Mouse (Mus musculus) midbrain, postnatal 0 days (tissue): Measurements from ENCODE around the gene Garnl3. TPM values are rescaled to one million over a fixed set of nuclear protein-coding genes. Genes with fewer than 3 reads are reported as not detected.
A peak's percentile ranks its signal among the peaks of the same experiment; 100 is the strongest.

ENCODE experiments used
- ATAC-seq: fragments of 200-750 bp; cut with Nextera tagmentation; 2 replicates; pipeline ENCODE4 v1.8.0; 2017; ENCODE audit warnings: moderate number of reproducible peaks, mild to moderate bottlenecking, moderate TSS enrichment, moderate library complexity; ENCODE audit not compliant: low FRiP score
- DNase-seq: peaks from one replicate; pipeline ENCODE4 v3.0.0-alpha.2; 2015; ENCODE audit warnings: low spot score
- H3K27ac ChIP-seq: fragments of 300-500 bp; sonication (generic); 2 replicates; pipeline ENCODE4 v1.5.1; 2014; ENCODE audit warnings: low read depth, mild to moderate bottlenecking, low read length, mixed read lengths
- H3K27me3 ChIP-seq: fragments of 300-500 bp; sonication (generic); 2 replicates; pipeline ENCODE4 v1.6.1; 2014; ENCODE audit warnings: low read length, control low read depth, mixed read lengths; ENCODE audit not compliant: insufficient read depth
- H3K36me3 ChIP-seq: fragments of 300-500 bp; sonication (generic); 2 replicates; pipeline ENCODE4 v1.6.1; 2014; ENCODE audit warnings: low read length, control low read depth, mixed read lengths; ENCODE audit not compliant: insufficient read depth
- H3K4me1 ChIP-seq: fragments of 300-500 bp; sonication (generic); 2 replicates; pipeline ENCODE4 v1.6.1; 2014; ENCODE audit warnings: mild to moderate bottlenecking, control low read depth, antibody characterized with exemption, low read length, mixed read lengths; ENCODE audit not compliant: insufficient read depth
- H3K4me2 ChIP-seq: fragments of 300-500 bp; sonication (generic); 2 replicates; pipeline ENCODE4 v1.6.1; 2014; ENCODE audit warnings: low read depth, mild to moderate bottlenecking, low read length, mixed read lengths; ENCODE audit not compliant: poor library complexity, severe bottlenecking
- H3K4me3 ChIP-seq: fragments of 300-500 bp; sonication (generic); 2 replicates; pipeline ENCODE4 v1.5.1; 2014; ENCODE audit warnings: low read depth, mild to moderate bottlenecking, low read length, moderate library complexity
- H3K9ac ChIP-seq: fragments of 300-500 bp; sonication (generic); replicated peaks from 2 replicates; pipeline ENCODE4 v1.6.1; 2014; ENCODE audit warnings: mild to moderate bottlenecking, low read length, moderate library complexity, mixed read lengths; ENCODE audit not compliant: poor library complexity, severe bottlenecking
- H3K9me3 ChIP-seq: fragments of 300-500 bp; sonication (generic); 2 replicates; pipeline ENCODE4 v1.6.1; 2016; ENCODE audit warnings: low read length, control low read depth
- CTCF ChIP-seq: IDR thresholded peaks from 2 replicates; pipeline ENCODE4 v1.5.1; 2016; ENCODE audit warnings: antibody characterized with exemption, mild to moderate bottlenecking
- WGBS: fragments of 180-500 bp; shearing (Covaris S2); extraction: QIAGEN DNeasy Blood & Tissue Kit; methylation state at CpG from one replicate; pipeline ENCODE4 v1.1.7; 2014; 5-methylcytosine and 5-hydroxymethylcytosine counted together
- polyA plus RNA-seq: library from polyadenylated mRNA; unstranded; fragments of >200 nt; fragmentation: Nextera tagmentation; extraction: Ambion mirVana; gene quantifications from 2 replicates; pipeline ENCODE4 v1.2.1, GENCODE M21; 2015
- total RNA-seq: library from RNA; depleted of rRNA; stranded (reverse); fragments of >200 nt; gene quantifications from 2 replicates; pipeline ENCODE4 v1.2.3, GENCODE M21; 2014

Gene Garnl3
- total and polyA plus RNA-seq, 2 experiments from 2014 or later = 77.1 to 134 TPM

DNA sequence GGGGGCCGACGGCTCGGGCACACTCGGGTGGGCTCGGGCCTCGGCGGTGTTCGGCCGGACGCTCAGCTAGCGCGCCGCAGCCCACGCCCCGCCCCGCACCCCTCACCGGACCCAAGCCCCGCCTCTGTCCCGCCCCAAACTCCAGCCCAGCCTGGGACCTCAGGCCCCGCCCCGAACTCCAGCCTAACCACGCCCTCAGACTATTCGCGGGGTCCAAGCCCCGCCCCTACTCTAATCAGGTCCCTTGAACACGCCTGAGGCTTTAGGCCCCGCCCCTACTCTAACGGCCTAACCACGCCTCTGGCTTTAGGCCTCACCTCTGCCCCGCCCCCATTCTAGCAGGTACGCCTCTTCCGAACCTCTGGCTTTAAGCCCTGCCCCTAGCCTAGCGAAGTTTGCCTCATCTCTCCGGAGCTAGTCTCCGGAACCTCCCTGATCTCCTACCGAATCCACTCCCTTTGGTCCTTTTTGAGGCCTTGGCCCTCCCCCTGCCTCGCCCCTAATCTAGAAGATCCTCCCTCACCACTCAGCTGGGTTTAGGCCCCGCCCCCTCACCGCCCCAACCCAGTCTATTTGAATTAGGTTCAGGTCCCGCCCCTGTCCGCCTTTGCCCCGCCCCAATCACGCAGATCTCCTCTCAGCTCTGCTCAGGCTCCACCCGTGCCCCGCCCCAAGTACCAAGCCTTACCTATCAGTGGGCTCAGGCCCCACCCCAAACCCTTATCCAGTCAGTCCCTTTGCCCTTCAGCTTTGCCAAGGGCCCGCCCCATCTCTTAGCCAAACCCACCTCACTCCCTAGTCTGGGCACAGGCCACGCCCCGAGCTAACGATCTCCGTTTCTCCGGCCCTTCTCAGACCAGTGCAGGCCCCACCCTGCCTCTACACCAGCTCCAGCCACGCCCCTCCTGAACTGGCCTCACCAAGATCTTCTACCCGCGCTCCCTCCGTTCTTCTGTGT is 649 bp downstream of the Garnl3 start:
- ATAC-seq (peak; percentile 88), DNase-seq (peak; percentile 96)
- Histone ChIP-seq H3K4me3 (peak overlapping the region; percentile 74), H3K27me3 (no peaks in the 10 kb centered on the region), H3K9ac (peak overlapping the region; percentile 89), H3K4me2 (peak overlapping the region; percentile 95), H3K27ac (peak overlapping the region; percentile 58), H3K4me1 (peaks cover 10% of the 10 kb centered on the region; the same call in 1 of the 2 replicates), H3K9me3 (no peaks in the 10 kb centered on the region), H3K36me3 (no peaks in the 10 kb centered on the region)
- WGBS = under 1% methylated on average over 40 of the region's 55 CpGs
- TF ChIP-seq CTCF = no peak

DNA sequence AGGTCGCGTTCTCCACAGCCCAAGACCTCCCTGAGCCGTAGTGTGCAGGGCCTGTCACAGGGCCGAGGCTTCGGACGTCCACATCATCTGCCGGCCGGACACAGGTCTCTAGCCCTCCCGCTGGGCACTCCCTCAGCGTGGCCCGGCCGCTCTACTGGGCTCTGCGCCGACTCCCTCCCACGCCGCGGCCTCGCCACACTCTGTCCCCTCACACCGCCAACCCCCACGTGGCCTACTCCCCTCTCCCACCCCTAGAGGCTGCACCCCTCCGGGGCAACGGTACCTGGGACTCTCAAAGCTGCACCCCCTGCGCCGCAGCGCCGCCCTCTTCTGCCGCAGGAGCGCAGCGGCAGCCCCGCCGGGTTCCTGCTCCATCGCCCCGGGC is 1.3 kb downstream of the Garnl3 start:
- no peaks in the 10 kb centered on the region for H3K27me3 ChIP-seq
- peak overlapping the region; percentile 95 for H3K4me2 ChIP-seq
- peaks cover 10% of the 10 kb centered on the region; the same call in 1 of the 2 replicates for H3K4me1 ChIP-seq
- peak overlapping the region; percentile 74 for H3K4me3 ChIP-seq
- no peaks in the 10 kb centered on the region for H3K36me3 ChIP-seq
- peak overlapping the region; percentile 55 for H3K27ac ChIP-seq
- WGBS = 1% methylated on average over 28 of the region's 33 CpGs
- no peaks in the 10 kb centered on the region for H3K9me3 ChIP-seq
- no peak for DNase-seq
- peak overlapping the region; percentile 89 for H3K9ac ChIP-seq
- ATAC-seq = peak; percentile 29
- TF ChIP-seq CTCF = peak; percentile 46

DNA sequence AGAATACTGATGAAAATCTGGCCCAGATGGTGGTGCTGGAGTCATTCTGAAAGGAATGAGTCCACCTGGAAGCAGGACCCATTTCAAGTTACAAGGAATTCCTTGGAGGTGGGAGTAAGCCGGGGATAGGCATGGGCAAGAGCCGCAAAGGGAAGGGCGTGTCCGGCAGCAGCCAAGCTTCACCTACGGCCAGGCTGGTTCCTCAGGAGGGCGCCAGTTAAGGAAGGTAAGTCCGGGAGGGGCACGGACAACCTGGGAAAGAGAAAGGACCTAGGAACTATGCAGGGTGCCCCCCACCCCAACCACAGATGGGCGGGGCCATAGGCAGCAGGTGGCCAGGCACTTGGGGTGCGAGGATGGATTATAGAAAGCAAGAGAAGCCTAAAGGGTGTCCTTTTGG is 1.8 kb downstream of the Garnl3 start:
- peaks cover 10% of the 10 kb centered on the region; the same call in 1 of the 2 replicates for H3K4me1 ChIP-seq
- peak overlapping the region; percentile 89 for H3K9ac ChIP-seq
- no peaks in the 10 kb centered on the region for H3K9me3 ChIP-seq
- peak; percentile 43 for TF ChIP-seq CTCF
- peak overlapping the region; percentile 74 for H3K4me3 ChIP-seq
- H3K27ac ChIP-seq = peak overlapping the region; percentile 55
- DNase-seq (peak; percentile 48), ATAC-seq (no peak)
- H3K27me3 ChIP-seq = no peaks in the 10 kb centered on the region
- peak overlapping the region; percentile 95 for H3K4me2 ChIP-seq
- WGBS = 0% methylated on average over 10 of the region's 10 CpGs
- no peaks in the 10 kb centered on the region for H3K36me3 ChIP-seq

DNA sequence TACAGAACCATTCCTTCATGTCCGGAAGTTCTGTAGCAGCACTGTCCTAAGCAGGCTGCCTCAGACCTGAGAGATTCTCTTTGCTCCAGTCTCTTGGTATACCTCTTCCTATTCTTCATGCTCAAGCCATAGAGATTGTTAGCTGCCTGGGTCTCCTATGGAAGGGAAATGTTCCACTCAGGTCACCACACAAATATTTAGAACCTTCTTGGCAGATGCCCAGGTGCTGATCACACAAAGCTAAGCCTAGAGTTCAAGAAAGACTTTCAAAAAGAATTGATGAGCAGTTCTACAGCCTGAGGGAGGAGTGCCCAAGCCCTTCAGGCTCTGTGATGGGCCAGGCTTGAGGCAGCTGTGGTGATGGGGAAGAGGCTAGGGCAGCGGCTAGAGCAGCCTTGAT is 2.4 kb downstream of the Garnl3 start:
- H3K36me3 ChIP-seq = no peaks in the 10 kb centered on the region
- H3K27ac ChIP-seq = no peak overlapping the region
- no peak for TF ChIP-seq CTCF
- H3K4me1 ChIP-seq = peaks cover 10% of the 10 kb centered on the region; the same call in 1 of the 2 replicates
- no peak for DNase-seq
- no peaks in the 10 kb centered on the region for H3K27me3 ChIP-seq
- WGBS = 67% methylated on average over 2 of the region's 2 CpGs
- peak overlapping the region; percentile 95 for H3K4me2 ChIP-seq
- no peak for ATAC-seq
- H3K4me3 ChIP-seq = peak overlapping the region; percentile 74
- no peaks in the 10 kb centered on the region for H3K9me3 ChIP-seq
- H3K9ac ChIP-seq = peak overlapping the region; percentile 89; the same call in 1 of the 2 replicates

DNA sequence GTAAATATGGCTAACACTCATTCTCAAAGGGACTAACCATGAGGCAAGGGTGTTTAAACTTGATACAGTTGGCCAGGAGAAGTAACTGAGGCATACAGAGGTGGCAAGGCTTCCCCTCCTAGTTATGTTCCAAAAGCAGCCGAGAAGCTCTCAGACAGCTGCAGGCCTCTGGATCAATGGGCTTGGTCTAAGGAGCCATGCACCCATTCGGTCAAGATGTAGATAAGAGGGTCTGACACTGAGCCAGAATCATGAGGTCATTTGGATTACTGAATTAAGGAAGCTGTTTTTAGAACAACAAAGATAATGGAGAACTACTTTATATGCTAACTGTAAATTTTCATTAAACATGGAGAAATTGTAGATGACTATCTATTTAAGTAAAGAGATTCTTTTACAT is 4.2 kb downstream of the Garnl3 start:
- no peak for TF ChIP-seq CTCF

DNA sequence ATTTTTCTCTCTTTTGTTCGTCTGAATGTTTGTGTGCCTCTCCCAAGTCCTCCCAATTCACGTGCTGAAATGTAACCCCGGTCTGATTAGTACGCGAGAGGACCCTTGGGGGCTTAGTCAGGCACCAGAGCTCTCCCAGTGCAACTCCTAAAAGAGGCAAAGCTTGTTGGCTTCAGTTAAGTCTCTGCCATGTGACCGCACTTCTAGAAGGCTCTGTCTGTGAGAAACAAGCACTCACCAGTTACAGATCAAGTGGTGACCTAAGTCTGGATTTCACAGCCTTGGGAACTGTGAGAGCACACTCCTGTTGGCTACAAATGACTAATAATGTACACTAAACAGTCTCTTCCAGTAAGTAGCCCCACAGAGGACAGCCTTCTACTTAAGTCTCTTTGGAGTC is 8.6 kb downstream of the Garnl3 start:
- H3K9me3 ChIP-seq = no peaks in the 10 kb centered on the region
- ATAC-seq = no peak
- TF ChIP-seq CTCF = no peak

More for the DNA sequence above, 4.2 kb downstream of the Garnl3 start:
- 74% methylated on average over 2 of the region's 2 CpGs for WGBS
- no peak for ATAC-seq
- Histone ChIP-seq H3K4me2 (no peak overlapping the region), H3K36me3 (no peaks in the 10 kb centered on the region), H3K27me3 (no peaks in the 10 kb centered on the region), H3K4me3 (no peak overlapping the region), H3K9me3 (no peaks in the 10 kb centered on the region), H3K27ac (no peak overlapping the region), H3K9ac (no peak overlapping the region), H3K4me1 (peaks cover 10% of the 10 kb centered on the region; the same call in 1 of the 2 replicates)
- no peak for DNase-seq

More for the DNA sequence above, 8.6 kb downstream of the Garnl3 start:
- no peak overlapping the region for H3K4me2 ChIP-seq
- H3K9ac ChIP-seq = no peak overlapping the region
- H3K4me1 ChIP-seq = no peaks in the 10 kb centered on the region
- 57% methylated on average over 6 of the region's 6 CpGs for WGBS
- H3K27ac ChIP-seq = no peak overlapping the region
- H3K36me3 ChIP-seq = no peaks in the 10 kb centered on the region
- no peaks in the 10 kb centered on the region for H3K27me3 ChIP-seq
- no peak for DNase-seq
- H3K4me3 ChIP-seq = no peak overlapping the region
